Mouse (Mus musculus): Measurements from ENCODE around the gene Ikzf3.

DNA sequence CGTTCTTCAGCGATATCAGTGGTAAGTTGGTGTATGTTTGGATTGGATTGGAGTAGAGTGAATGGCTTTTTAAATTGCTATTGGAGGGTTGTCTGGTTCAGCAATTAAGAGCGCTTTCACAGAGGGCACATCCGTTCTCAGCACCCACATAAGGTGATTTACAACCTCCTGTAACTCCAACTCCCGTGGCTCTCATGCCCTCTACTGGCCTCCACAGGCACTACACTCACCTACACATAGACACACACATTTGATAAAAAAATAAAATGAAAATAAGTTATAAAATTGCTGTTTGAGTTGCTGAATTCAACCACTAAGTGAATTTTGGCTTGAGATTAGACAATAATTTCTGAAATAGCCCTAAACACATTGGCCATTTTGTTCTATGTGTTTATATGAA lies 5.5 kb downstream of the Ikzf3 start:
- TF ChIP-seq POLR2A (IDR thresholded peaks at IDR 0.05; ENCODE audit: borderline replicate concordance, extremely low read depth, insufficient read depth, insufficient read length, poor library complexity, severe bottlenecking) (no peak), CTCF (IDR thresholded peaks at IDR 0.05; ENCODE audit: borderline replicate concordance, extremely low read depth, insufficient read depth, insufficient read length) (peak; percentile 38; the same call in 1 of the 2 replicates)

Data from brain, embryonic 14.5 days (tissue).